Mouse (Mus musculus): Measurements from ENCODE around the gene Tesmin. TPM values are rescaled to one million over a fixed set of nuclear protein-coding genes. Genes with fewer than 3 reads are reported as not detected.
A peak's percentile ranks its signal among the peaks of the same experiment; 100 is the strongest.

Tesmin gene
- polyA plus RNA-seq, 1 experiment from 2014 or later, result 0.13 TPM

DNA sequence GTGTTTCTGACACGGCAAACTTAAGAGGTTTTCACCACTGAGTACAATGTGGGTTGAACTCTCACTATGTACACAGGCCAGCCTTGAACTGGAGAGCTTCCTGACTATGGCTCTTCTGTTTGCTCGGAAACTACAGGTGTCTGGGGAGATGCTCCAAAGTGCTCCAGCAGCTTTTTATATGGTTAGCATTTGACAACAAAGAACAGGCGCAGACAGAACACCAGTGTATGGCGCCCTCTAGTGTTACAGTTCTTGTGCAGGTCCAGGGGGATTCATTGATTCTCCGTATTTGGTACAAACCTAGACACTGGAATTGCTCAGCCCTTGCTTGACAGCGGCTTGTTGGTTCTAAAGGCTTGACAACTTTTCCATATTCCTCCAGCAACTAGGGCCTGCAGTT is 62.5 kb downstream of the Tesmin start:
- Histone ChIP-seq H3K4me3 (no peak overlapping the region), H3K36me3 (peaks cover 27% of the 10 kb centered on the region), H3K9me3 (no peaks in the 10 kb centered on the region), H3K27me3 (no peaks in the 10 kb centered on the region), H3K27ac (replicated peaks) (no peak overlapping the region), H3K4me1 (peaks cover 4% of the 10 kb centered on the region; the same call in 1 of the 2 replicates), H3K9ac (replicated peaks) (no peak overlapping the region), H3K4me2 (replicated peaks) (no peak overlapping the region)
- peak; percentile 80 for ATAC-seq (replicated peaks)
- WGBS, result 22% methylated on average over 6 of the region's 6 CpGs

DNA sequence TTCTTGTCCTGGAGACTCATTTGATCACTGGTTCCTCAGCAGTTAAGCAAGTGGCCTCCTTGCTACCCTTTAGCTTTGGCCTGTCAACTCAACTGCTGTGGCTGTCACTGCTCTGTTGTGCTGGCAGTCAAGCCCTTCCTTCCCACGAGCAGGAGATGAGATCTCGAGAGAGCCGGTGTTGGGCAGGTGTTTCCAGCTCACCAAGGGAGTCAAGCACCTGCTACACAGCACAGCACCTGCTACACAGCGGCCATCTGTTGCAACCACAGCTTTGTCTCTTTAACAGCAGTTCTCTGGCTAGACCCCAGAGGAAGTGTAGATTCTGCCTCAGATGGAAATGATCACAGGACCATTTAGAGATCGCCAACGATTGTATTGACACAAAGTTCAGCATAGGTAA is 63.0 kb downstream of the Tesmin start:
- Histone ChIP-seq H3K27me3 (no peaks in the 10 kb centered on the region), H3K9ac (replicated peaks) (no peak overlapping the region), H3K4me3 (no peak overlapping the region), H3K27ac (replicated peaks) (0 out of 2 replicates have a peak overlapping the region, but pooled peaks have one; percentile 31), H3K9me3 (no peaks in the 10 kb centered on the region), H3K36me3 (peaks cover 31% of the 10 kb centered on the region), H3K4me1 (peaks cover 4% of the 10 kb centered on the region; the same call in 1 of the 2 replicates), H3K4me2 (replicated peaks) (no peak overlapping the region)
- peak; percentile 21; the same call in 1 of the 2 replicates for ATAC-seq (replicated peaks)
- WGBS, result 60% methylated on average over 6 of the region's 6 CpGs

Other genes with a start within 250 kb of the Tesmin start
- gene Mrpl21, start 106.0 kb upstream of the Tesmin start, polyA plus RNA-seq (2015; fragmentation: Nextera tagmentation; extraction: Ambion mirVana), result 102 and 110 TPM in 2 replicates
- 12.1 TPM in 2 replicates for gene Ighmbp2, start 105.8 kb upstream of the Tesmin start, polyA plus RNA-seq (2015; fragmentation: Nextera tagmentation; extraction: Ambion mirVana)
- 12.7 and 13.0 TPM in 2 replicates for gene Cpt1a, start 66.5 kb upstream of the Tesmin start, polyA plus RNA-seq (2015; fragmentation: Nextera tagmentation; extraction: Ambion mirVana)
- gene Gal, start 25.7 kb downstream of the Tesmin start, polyA plus RNA-seq (2015; fragmentation: Nextera tagmentation; extraction: Ambion mirVana), result 4.6 and 6.4 TPM in 2 replicates
- gene Ppp6r3, start 186.9 kb downstream of the Tesmin start, polyA plus RNA-seq (2015; fragmentation: Nextera tagmentation; extraction: Ambion mirVana), result 62.5 and 69.6 TPM in 2 replicates